Mouse (Mus musculus): ENCODE data around the gene Fgf15. TPM values are rescaled to one million over a fixed set of nuclear protein-coding genes. Genes with fewer than 3 reads are reported as not detected.

Fgf15 gene
- polyA plus RNA-seq, 1 experiment = not detected

DNA sequence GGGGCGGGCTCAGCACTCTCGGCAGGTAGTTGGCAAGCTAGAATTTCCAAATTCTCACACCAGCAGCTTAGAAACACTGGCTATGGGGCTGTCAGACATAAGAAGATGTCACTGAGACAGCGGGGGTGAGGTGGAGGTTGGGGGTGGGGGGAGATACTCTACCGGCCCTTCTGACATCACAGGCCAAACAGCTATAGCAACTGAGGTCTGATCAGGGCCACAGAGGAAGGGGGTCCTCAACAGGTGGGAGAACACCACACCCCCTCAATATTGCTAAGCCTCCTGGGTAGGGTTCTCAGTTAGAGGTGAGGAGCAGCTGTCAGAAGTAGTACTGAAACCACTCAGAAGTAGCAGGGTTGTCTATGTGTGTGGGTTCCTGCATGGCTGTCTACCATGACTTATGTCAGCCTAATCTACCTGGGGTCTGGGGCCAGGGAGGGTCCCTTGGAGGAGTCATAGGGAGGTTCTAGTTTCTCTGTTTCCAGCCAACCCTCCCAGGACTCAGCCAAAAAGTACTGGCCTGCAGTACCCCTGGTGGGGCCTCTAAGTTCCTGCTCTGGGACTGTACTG is 40.1 kb downstream of the Fgf15 start:
- Histone ChIP-seq H3K4me1 (ENCODE audit: control insufficient read depth, insufficient read depth, low read length) (peaks cover 27% of the 10 kb centered on the region), H3K4me3 (ENCODE audit: control insufficient read depth, low read depth, low read length) (no peak overlapping the region), H3K27ac (ENCODE audit: control insufficient read depth, insufficient read depth, low read depth, low read length) (no peak overlapping the region), H3K27me3 (ENCODE audit: control insufficient read depth, insufficient read depth, low read length) (peaks cover 2% of the 10 kb centered on the region; the same call in 1 of the 2 replicates), H3K36me3 (ENCODE audit: control insufficient read depth, insufficient read depth, low read length) (no peaks in the 10 kb centered on the region)
- TF ChIP-seq POLR2A (IDR thresholded peaks at IDR 0.05; ENCODE audit: control insufficient read depth, low read depth, low read length) (no peak), CTCF (IDR thresholded peaks at IDR 0.05; ENCODE audit: control insufficient read depth, insufficient read depth, insufficient replicate concordance, low read depth, low read length) (no peak)

DNA sequence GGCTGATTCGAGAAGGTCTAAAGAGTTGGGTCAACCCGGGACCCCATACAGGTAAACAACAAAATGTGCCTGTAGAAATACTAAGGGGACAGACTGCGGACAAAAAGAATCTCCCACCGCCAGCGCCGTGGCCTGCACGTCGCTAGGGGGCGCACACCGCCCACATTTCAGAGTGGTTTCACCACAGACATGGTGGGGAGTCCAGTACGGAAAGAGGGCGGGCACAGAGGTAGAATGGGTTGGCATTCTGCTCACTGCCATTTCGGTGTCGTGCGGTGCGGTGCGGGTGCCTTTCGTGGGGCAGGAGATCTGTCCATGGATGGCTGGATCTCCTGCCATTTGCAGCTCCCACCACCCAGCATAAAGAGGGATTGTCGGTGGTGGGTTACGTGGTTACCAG is 41.2 kb downstream of the Fgf15 start:
- peaks cover 37% of the 10 kb centered on the region for H3K4me1 ChIP-seq (ENCODE audit: control insufficient read depth, insufficient read depth, low read length)
- TF ChIP-seq POLR2A (IDR thresholded peaks at IDR 0.05; ENCODE audit: control insufficient read depth, low read depth, low read length) = no peak
- TF ChIP-seq CTCF (IDR thresholded peaks at IDR 0.05; ENCODE audit: control insufficient read depth, insufficient read depth, insufficient replicate concordance, low read depth, low read length) = peak; percentile 86
- H3K36me3 ChIP-seq (ENCODE audit: control insufficient read depth, insufficient read depth, low read length) = no peaks in the 10 kb centered on the region
- no peak overlapping the region for H3K27ac ChIP-seq (ENCODE audit: control insufficient read depth, insufficient read depth, low read depth, low read length)
- H3K4me3 ChIP-seq (ENCODE audit: control insufficient read depth, low read depth, low read length) = peak overlapping the region; percentile 28; the same call in 1 of the 2 replicates
- peaks cover 2% of the 10 kb centered on the region; the same call in 1 of the 2 replicates for H3K27me3 ChIP-seq (ENCODE audit: control insufficient read depth, insufficient read depth, low read length)

GRCm38 (mm10) chr7:144937899-144938517 is 41.7 kb downstream of the Fgf15 start:
- Histone ChIP-seq H3K4me3 (ENCODE audit: control insufficient read depth, low read depth, low read length) (peak overlapping the region; percentile 28; the same call in 1 of the 2 replicates), H3K27ac (ENCODE audit: control insufficient read depth, insufficient read depth, low read depth, low read length) (no peak overlapping the region), H3K27me3 (ENCODE audit: control insufficient read depth, insufficient read depth, low read length) (peaks cover 2% of the 10 kb centered on the region; the same call in 1 of the 2 replicates), H3K36me3 (ENCODE audit: control insufficient read depth, insufficient read depth, low read length) (no peaks in the 10 kb centered on the region), H3K4me1 (ENCODE audit: control insufficient read depth, insufficient read depth, low read length) (peaks cover 42% of the 10 kb centered on the region)
- TF ChIP-seq POLR2A (IDR thresholded peaks at IDR 0.05; ENCODE audit: control insufficient read depth, low read depth, low read length) (no peak), CTCF (IDR thresholded peaks at IDR 0.05; ENCODE audit: control insufficient read depth, insufficient read depth, insufficient replicate concordance, low read depth, low read length) (no peak)

DNA sequence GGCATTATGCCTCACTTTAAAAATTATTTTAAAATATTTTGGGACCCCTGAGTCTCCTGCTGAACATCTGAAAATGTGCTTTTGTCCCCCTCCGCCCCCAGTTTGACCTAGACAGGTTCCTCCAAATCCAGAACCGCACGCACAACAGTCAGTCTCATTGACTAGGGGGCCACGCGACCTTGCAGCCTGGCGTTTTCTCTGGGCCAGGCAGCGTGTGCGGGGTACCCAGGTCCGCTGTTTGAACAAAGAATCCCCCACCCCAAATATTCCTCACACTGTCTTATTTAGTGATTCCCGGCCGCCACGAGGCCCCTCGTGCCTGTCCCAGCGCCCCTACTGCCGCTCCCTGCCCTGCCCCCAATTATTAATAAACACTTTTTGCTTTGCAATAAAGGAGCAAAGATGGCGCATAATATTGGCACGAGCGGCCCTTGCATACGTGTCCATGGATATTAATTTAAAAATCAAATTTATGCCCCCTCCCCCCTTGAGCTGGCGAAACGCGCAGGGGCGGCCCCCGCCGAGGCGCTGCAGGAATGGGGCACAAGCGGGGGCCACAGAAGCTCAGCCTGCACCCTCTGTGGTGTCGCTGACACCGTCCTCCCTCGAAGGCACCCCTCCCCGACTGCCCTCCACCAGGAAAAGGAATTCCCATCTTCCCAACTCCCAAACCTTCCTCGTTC is 42.5 kb downstream of the Fgf15 start:
- H3K27ac ChIP-seq (ENCODE audit: control insufficient read depth, insufficient read depth, low read depth, low read length) = peak overlapping the region; percentile 62
- peaks cover 45% of the 10 kb centered on the region for H3K4me1 ChIP-seq (ENCODE audit: control insufficient read depth, insufficient read depth, low read length)
- H3K4me3 ChIP-seq (ENCODE audit: control insufficient read depth, low read depth, low read length) = peak overlapping the region; percentile 80
- H3K27me3 ChIP-seq (ENCODE audit: control insufficient read depth, insufficient read depth, low read length) = peaks cover 2% of the 10 kb centered on the region; the same call in 1 of the 2 replicates
- TF ChIP-seq POLR2A (IDR thresholded peaks at IDR 0.05; ENCODE audit: control insufficient read depth, low read depth, low read length) = no peak
- no peak for TF ChIP-seq CTCF (IDR thresholded peaks at IDR 0.05; ENCODE audit: control insufficient read depth, insufficient read depth, insufficient replicate concordance, low read depth, low read length)
- no peaks in the 10 kb centered on the region for H3K36me3 ChIP-seq (ENCODE audit: control insufficient read depth, insufficient read depth, low read length)

DNA sequence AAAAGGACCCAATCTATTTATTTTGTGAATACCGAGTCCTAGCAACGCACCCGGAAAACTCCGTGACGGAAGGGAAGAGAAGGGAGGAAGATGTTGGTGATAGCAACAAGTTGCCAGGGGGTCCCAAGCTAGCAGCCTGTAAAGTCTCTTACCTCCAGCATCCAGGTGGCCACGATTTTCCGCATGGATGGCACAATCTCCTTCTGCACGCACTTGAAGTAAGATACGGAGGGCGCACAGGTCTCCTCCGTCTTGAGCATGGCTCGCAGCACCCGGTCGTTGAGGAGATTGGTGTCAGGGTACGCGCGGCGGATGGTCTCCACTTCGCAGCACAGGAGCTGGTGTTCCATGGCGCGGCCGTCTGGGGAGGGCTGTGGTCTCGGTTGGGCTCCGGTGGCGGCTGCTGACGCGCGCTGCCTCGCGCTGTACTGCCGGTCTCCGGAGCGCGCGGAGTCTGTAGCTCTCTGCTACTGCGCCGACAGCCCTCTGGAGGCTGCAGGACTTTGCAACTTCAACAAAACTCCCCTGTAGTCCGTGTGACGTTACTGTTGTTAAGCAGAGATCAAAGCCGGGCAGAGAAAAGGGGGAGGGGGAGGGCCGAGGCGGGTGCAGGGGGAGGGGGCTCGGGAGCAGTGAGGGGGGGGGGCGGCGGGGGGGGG is 43.1 kb downstream of the Fgf15 start, which contains the start of gene Ccnd1:
Gene Ccnd1 (minus strand): TSS at position 582 of the 659 bp plus-strand sequence.
- TF ChIP-seq POLR2A (IDR thresholded peaks at IDR 0.05; ENCODE audit: control insufficient read depth, low read depth, low read length) = no peak
- TF ChIP-seq CTCF (IDR thresholded peaks at IDR 0.05; ENCODE audit: control insufficient read depth, insufficient read depth, insufficient replicate concordance, low read depth, low read length) = no peak
- Histone ChIP-seq H3K27ac (ENCODE audit: control insufficient read depth, insufficient read depth, low read depth, low read length) (peak within 1 kb of the TSS; percentile 83), H3K27me3 (ENCODE audit: control insufficient read depth, insufficient read depth, low read length) (peaks cover 2% of the 10 kb centered on the region; the same call in 1 of the 2 replicates), H3K4me1 (ENCODE audit: control insufficient read depth, insufficient read depth, low read length) (peaks cover 48% of the 10 kb centered on the region), H3K4me3 (ENCODE audit: control insufficient read depth, low read depth, low read length) (peak within 1 kb of the TSS; percentile 80), H3K36me3 (ENCODE audit: control insufficient read depth, insufficient read depth, low read length) (no peaks in the 10 kb centered on the region)

DNA sequence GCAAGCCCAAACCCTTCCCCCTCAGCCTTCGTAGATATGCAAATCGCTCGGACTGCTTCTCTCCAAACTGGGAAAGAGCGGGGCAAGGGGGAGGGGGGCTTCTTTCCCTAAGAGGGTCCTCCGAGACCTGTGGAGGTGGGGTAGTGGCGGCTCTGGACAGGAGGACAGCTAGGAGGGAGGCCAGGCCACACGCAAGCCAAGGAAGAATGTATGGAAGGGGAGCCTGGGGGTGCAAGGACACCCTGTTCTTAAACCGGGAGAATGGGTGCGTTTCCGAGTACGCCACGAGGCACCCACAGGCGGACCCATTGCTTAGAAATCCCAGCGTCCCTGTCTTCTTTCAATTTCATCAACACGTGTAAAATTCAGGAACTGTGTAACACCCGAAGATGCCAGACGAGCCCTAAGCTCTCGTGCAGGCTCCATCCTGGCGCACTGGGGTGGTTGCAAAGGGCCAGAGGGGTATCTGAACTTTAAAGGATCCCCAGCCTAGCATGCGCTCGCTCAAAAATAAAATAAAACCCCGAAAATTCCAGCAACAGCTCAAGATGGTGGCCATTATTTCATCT is 43.8 kb downstream of the Fgf15 start:
- H3K27ac ChIP-seq (ENCODE audit: control insufficient read depth, insufficient read depth, low read depth, low read length) = peak overlapping the region; percentile 83
- H3K4me3 ChIP-seq (ENCODE audit: control insufficient read depth, low read depth, low read length) = peak overlapping the region; percentile 50
- H3K36me3 ChIP-seq (ENCODE audit: control insufficient read depth, insufficient read depth, low read length) = no peaks in the 10 kb centered on the region
- peaks cover 2% of the 10 kb centered on the region; the same call in 1 of the 2 replicates for H3K27me3 ChIP-seq (ENCODE audit: control insufficient read depth, insufficient read depth, low read length)
- H3K4me1 ChIP-seq (ENCODE audit: control insufficient read depth, insufficient read depth, low read length) = peaks cover 48% of the 10 kb centered on the region
- no peak for TF ChIP-seq CTCF (IDR thresholded peaks at IDR 0.05; ENCODE audit: control insufficient read depth, insufficient read depth, insufficient replicate concordance, low read depth, low read length)
- no peak for TF ChIP-seq POLR2A (IDR thresholded peaks at IDR 0.05; ENCODE audit: control insufficient read depth, low read depth, low read length)
